Mouse (Mus musculus): Measurements from ENCODE around the gene Akna. TPM values are rescaled to one million over a fixed set of nuclear protein-coding genes. Genes with fewer than 3 reads are reported as not detected.

The Akna gene
- polyA plus RNA-seq, 1 experiment: 6.7 TPM

DNA sequence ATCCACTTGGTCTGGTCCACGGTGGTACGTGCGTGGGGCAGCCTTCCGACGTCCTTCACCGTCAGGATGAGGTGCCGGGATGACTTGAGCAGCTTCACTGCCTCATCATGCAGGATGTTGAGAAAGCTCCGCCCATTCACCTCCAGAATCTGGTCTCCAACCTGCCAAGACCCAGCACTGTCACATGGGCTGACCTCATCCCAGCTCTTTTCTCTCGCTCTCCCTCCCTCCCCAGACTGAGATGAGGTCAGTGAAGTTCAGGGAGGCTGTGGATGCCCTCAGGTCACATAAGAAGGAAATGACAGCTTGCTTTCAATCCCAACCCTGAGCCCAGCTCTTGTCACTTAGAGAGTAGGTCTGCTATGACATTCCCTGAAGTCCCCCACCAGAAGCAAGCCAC, 32.2 kb upstream of the Akna start:
- TF ChIP-seq POLR2A (IDR thresholded peaks at IDR 0.05; ENCODE audit: low read depth, low read length) (no peak), CTCF (IDR thresholded peaks at IDR 0.05; ENCODE audit: borderline replicate concordance, insufficient read depth, low read length) (no peak)
- Histone ChIP-seq H3K4me1 (ENCODE audit: control insufficient read depth, insufficient read depth, low read length) (no peaks in the 10 kb centered on the region), H3K27ac (ENCODE audit: insufficient read depth, low read length) (no peak overlapping the region), H3K4me3 (ENCODE audit: insufficient read depth, low read length) (no peak overlapping the region)

DNA sequence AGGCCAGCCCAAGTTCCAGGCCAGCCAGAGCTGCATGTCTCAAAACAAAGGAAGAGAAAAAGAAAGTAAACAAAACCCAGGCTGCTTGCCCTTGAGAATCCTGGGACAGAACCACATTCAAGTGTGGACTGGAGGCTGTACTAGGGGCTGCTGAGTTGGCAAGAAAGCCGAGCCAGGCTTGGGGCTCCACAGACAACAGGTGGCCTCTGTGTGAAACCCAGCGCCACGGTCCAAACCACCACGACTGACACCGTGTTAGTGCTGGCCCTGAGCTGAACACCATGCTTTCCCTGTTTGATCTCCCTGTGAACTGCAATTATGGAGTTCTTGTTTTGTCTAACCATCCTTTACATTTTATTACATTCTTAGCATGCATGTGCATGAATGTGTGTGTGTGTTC, 27.9 kb upstream of the Akna start:
- TF ChIP-seq POLR2A (IDR thresholded peaks at IDR 0.05; ENCODE audit: low read depth, low read length) (no peak), CTCF (IDR thresholded peaks at IDR 0.05; ENCODE audit: borderline replicate concordance, insufficient read depth, low read length) (no peak)
- Histone ChIP-seq H3K4me3 (ENCODE audit: insufficient read depth, low read length) (no peak overlapping the region), H3K27ac (ENCODE audit: insufficient read depth, low read length) (no peak overlapping the region)

DNA sequence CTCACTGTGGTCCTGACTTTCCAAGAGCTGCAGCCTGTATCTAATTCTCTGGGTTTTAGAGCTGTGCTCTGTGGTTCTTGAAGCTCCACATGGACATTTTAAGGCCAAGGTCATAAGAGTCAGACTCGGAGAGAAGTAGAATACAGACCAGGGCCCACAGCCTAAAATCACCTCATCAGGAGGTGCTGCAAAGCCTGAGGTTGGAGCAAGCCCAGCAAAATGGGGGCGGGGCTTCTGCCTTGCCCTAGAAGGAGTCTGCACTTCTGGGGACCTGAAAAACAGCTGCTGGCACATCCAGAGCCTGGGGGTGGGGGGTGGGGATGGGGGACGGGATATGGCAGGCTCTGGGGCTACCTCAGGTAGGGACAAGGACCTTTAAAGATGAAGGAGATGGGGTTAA, 27.2 kb upstream of the Akna start:
- Histone ChIP-seq H3K4me1 (ENCODE audit: control insufficient read depth, insufficient read depth, low read length) (no peaks in the 10 kb centered on the region), H3K4me3 (ENCODE audit: insufficient read depth, low read length) (no peak overlapping the region), H3K27ac (ENCODE audit: insufficient read depth, low read length) (no peak overlapping the region)
- TF ChIP-seq POLR2A (IDR thresholded peaks at IDR 0.05; ENCODE audit: low read depth, low read length): no peak
- TF ChIP-seq CTCF (IDR thresholded peaks at IDR 0.05; ENCODE audit: borderline replicate concordance, insufficient read depth, low read length): no peak

More for the DNA sequence above, 27.9 kb upstream of the Akna start:
- no peaks in the 10 kb centered on the region for H3K4me1 ChIP-seq (ENCODE audit: control insufficient read depth, insufficient read depth, low read length)

DNA sequence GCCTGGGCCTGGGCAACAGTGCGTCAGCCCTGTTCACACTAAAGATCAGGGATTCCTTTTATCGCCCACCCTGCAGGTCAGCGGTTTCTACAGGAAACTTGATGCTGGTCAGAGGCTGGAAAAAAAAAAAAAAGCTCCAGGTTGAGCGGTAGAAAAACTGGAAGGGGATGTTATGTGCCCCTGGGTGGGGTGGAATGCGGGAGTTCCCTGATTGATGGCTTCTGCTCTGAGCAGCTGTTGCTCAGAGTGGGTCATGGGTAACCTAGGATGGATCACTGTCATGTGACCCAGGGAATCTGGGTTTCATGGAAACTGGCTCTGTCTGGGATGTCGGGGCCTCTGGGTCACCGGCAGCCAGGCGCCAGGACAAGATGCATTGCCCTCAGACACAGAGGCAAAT, 23.2 kb upstream of the Akna start:
- H3K4me3 ChIP-seq (ENCODE audit: insufficient read depth, low read length): no peak overlapping the region
- H3K4me1 ChIP-seq (ENCODE audit: control insufficient read depth, insufficient read depth, low read length): no peaks in the 10 kb centered on the region
- no peak overlapping the region for H3K27ac ChIP-seq (ENCODE audit: insufficient read depth, low read length)
- TF ChIP-seq POLR2A (IDR thresholded peaks at IDR 0.05; ENCODE audit: low read depth, low read length): no peak
- TF ChIP-seq CTCF (IDR thresholded peaks at IDR 0.05; ENCODE audit: borderline replicate concordance, insufficient read depth, low read length): no peak

DNA sequence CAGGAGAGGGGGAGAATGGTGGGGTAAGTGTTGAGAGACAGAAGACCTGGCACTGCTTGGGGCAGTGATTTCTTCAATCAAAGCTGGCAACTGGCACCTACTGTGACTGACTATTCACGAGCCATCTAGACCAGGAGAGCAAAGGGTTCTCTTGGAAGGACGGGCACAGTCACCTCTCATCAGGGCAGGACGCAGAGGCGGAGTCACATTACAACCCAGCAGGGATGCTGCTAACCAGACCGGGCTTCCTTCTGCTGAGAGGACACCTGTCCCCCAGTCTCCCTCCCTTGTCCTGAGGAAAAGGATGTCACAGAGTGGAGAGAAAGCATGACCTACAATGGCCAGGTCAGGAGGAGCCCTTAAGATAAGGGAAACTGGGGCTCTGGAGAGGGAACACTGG, 20.7 kb upstream of the Akna start:
- no peak overlapping the region for H3K27ac ChIP-seq (ENCODE audit: insufficient read depth, low read length)
- no peaks in the 10 kb centered on the region for H3K4me1 ChIP-seq (ENCODE audit: control insufficient read depth, insufficient read depth, low read length)

DNA sequence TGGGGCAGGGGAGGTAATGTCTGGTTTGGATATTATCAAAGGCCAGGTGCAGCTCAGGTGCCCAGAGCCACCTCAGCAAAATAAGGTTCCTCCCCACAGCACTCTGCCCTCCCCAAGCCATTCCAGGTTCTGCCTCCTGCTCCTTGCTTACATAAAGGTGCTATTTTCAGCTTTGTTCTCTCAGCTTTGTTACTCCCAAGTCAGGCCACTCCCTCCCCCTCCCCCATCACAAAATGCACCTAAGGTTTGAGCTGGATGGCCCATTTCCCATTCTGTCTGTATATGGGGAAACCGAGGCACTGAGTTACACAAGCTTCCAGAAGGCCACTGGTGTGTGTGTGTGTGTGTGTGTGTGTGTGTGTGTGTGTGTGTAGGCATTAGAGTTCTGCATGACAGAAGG, 20.1 kb upstream of the Akna start:
- H3K27ac ChIP-seq (ENCODE audit: insufficient read depth, low read length): no peak overlapping the region
- H3K4me3 ChIP-seq (ENCODE audit: insufficient read depth, low read length): no peak overlapping the region
- TF ChIP-seq CTCF (IDR thresholded peaks at IDR 0.05; ENCODE audit: borderline replicate concordance, insufficient read depth, low read length) (no peak), POLR2A (IDR thresholded peaks at IDR 0.05; ENCODE audit: low read depth, low read length) (no peak)
- no peaks in the 10 kb centered on the region for H3K4me1 ChIP-seq (ENCODE audit: control insufficient read depth, insufficient read depth, low read length)

More for the DNA sequence above, 20.7 kb upstream of the Akna start:
- TF ChIP-seq CTCF (IDR thresholded peaks at IDR 0.05; ENCODE audit: borderline replicate concordance, insufficient read depth, low read length) (no peak), POLR2A (IDR thresholded peaks at IDR 0.05; ENCODE audit: low read depth, low read length) (no peak)
- H3K4me3 ChIP-seq (ENCODE audit: insufficient read depth, low read length): no peak overlapping the region

DNA sequence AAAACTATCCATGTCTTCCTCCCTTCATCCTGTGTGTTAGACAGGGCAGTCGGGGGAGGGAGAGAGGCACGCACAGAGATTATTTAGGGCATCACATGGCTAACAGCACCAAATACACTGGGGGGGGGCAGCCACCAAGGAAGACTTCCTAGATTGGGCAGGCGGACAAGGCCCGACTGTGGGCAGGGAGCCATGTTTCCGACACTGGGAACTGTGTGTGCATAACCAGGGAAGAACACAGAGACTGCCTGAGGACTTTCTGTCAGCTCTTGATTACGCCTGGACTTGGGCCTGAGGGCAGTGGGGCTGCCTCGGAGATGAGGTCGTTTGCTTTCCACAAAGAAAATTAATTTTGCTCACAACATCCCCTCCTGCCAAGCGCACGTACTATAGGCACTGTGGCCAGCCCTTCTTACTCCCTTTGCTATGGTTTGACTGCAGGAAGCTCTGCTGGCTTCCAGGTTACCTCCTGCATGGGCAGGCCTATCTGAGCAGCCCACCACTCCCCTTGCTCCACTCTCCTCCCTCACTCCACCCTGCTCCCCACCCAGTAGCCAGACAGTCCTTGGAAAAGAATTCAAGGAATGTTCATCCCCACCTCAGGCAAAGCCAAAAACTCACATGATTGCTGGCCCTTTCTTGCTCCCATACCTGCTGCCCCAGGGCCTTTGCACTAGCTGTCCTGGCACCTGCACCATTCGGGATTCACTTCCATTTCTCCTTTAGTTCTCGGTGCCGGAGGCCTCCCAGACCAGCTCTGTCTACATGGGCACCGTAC, 17.2 kb upstream of the Akna start:
- H3K4me1 ChIP-seq (ENCODE audit: control insufficient read depth, insufficient read depth, low read length): no peaks in the 10 kb centered on the region
- TF ChIP-seq CTCF (IDR thresholded peaks at IDR 0.05; ENCODE audit: borderline replicate concordance, insufficient read depth, low read length) (no peak), POLR2A (IDR thresholded peaks at IDR 0.05; ENCODE audit: low read depth, low read length) (no peak)
- no peak overlapping the region for H3K4me3 ChIP-seq (ENCODE audit: insufficient read depth, low read length)
- H3K27ac ChIP-seq (ENCODE audit: insufficient read depth, low read length): no peak overlapping the region

DNA sequence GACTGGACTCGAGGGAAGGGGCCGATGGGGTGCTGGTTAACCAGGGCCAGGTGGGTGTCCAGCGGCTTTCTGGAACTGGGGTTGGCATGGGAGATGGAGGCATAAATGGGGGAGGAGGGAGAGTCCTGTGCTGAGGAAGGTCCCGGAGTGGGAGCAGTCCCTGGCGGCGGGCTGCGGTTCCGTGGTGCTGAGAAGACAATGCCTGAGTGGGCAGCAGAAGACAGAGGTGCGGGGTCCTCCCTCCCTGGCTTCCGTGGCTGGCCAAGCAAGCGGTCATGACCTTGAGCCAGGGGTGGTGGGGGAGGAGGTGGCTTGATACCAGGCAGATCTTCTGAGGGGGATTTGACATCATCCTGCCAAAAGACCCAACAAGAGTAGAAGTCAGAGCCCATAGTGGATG, 15.1 kb upstream of the Akna start:
- TF ChIP-seq POLR2A (IDR thresholded peaks at IDR 0.05; ENCODE audit: low read depth, low read length): no peak
- no peak for TF ChIP-seq CTCF (IDR thresholded peaks at IDR 0.05; ENCODE audit: borderline replicate concordance, insufficient read depth, low read length)
- Histone ChIP-seq H3K4me1 (ENCODE audit: control insufficient read depth, insufficient read depth, low read length) (no peaks in the 10 kb centered on the region), H3K4me3 (ENCODE audit: insufficient read depth, low read length) (no peak overlapping the region), H3K27ac (ENCODE audit: insufficient read depth, low read length) (no peak overlapping the region)

DNA sequence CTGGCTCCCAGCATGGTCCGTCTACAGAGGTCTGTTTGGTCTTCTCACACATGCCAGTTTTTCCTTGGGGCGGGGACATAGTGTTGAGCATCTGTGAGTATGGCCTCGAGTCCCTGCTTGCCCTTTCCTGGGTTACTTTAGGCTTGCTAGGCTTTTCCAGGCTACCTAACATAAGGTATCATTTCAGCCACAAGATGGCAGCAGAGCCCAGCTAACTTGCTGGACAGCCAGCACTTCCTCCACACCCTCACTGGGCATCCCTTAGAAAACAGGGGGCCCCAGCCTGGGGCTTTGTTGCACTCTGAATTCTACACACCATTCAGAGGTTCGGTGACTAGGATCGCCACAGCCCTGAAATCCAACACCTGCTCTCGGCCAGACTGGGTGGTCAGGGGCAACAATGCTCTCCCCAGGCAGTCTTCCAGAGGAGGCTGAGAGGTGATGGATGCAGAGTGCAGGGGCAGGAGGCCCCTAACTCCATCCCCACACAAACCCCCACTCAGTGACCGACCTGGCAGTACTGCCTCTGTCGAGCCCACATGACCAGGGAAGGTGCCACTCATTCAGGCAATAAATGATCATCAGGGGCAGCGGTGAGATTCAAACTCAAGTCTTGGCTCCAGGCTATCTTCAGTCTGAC, 14.3 kb upstream of the Akna start:
- H3K4me3 ChIP-seq (ENCODE audit: insufficient read depth, low read length): no peak overlapping the region
- H3K4me1 ChIP-seq (ENCODE audit: control insufficient read depth, insufficient read depth, low read length): no peaks in the 10 kb centered on the region
- H3K27ac ChIP-seq (ENCODE audit: insufficient read depth, low read length): no peak overlapping the region
- TF ChIP-seq POLR2A (IDR thresholded peaks at IDR 0.05; ENCODE audit: low read depth, low read length) (no peak), CTCF (IDR thresholded peaks at IDR 0.05; ENCODE audit: borderline replicate concordance, insufficient read depth, low read length) (peak; percentile 64; the same call in 1 of the 2 replicates)

DNA sequence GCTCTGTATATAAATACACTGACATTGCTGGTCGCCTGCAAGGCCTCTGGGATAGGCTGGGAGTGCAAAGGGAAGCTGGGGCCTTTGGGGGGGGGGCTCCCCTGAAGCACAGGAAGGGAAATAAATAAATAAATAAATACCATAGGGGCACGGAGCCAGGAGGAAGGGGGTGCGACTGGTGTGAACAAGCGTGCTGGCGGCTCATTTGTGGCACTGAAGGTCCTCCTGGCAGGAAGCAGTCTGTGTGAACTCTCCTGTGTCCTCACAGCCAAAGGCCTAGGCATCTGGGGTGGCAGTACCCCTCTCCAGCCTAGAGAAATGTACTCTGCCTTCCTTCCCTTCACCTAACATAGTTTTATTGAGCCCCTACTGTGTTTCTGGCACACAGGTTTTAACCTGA, 11.8 kb upstream of the Akna start:
- H3K4me1 ChIP-seq (ENCODE audit: control insufficient read depth, insufficient read depth, low read length): no peaks in the 10 kb centered on the region
- TF ChIP-seq POLR2A (IDR thresholded peaks at IDR 0.05; ENCODE audit: low read depth, low read length): no peak
- no peak for TF ChIP-seq CTCF (IDR thresholded peaks at IDR 0.05; ENCODE audit: borderline replicate concordance, insufficient read depth, low read length)
- no peak overlapping the region for H3K27ac ChIP-seq (ENCODE audit: insufficient read depth, low read length)
- no peak overlapping the region for H3K4me3 ChIP-seq (ENCODE audit: insufficient read depth, low read length)
